Comparison of ENCODE assay signal across 21 mouse cellular contexts in the genomic region with DNA sequence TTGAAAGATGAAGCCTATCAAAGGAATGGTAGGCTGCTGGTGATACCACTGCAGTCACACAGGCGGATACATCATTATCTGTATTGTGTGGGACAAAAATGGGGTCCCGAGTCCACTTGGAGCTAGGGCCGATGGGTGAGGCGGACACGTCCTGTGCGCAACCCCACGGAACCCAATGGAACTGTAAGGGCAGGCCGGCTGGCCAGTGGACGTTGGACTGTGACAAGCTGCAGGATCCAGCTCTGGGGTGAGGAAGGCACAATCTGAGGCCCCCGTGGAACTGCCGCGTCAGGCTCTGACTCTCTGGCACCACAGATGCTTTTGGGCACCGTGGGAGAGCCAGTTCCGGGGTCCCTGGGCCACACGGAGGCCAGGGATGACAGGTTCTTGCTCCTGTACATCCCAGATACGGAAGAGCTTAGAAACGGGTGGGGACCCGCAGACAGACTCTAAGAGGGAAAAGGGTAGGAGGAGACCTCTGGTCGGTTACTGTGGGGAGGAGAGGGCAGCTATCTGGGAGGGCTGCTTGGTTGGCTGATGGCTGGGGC. TPM values are rescaled to one million over a fixed set of nuclear protein-coding genes. Genes with fewer than 3 reads are reported as not detected.
DNase-seq lines count a peak whose midpoint lies in the region; ATAC-seq and TF ChIP-seq lines count a peak whose summit lies in the region.
"Had no signal": no experiment of that assay in that cellular context is flagged by ENCODE, and none has a peak within 500 bp of the region (broad histone marks: within the 10 kb centered on the region; RNA-seq: fewer than 3 reads in every experiment).

No protein-coding gene starts in this region.

- TF ChIP-seq CTCF in kidney, adult 2 months (conservative IDR thresholded peaks at IDR 0.05; ENCODE audit: insufficient read depth, insufficient read length, low read depth, low read length), result no peak

- no peaks in the 10 kb centered on the region for H3K27me3 ChIP-seq in heart, embryonic 12.5 days (replicated peaks)
- no peaks in the 10 kb centered on the region for H3K27me3 ChIP-seq in kidney, embryonic 16.5 days (ENCODE audit: insufficient read depth, low read length)
- no peaks in the 10 kb centered on the region for H3K27me3 ChIP-seq in kidney, adult 2 months (replicated peaks; ENCODE audit: control insufficient read depth, insufficient read depth, low read length)
- no peaks in the 10 kb centered on the region for H3K27me3 ChIP-seq in midbrain, embryonic 16.5 days (ENCODE audit: control insufficient read depth, insufficient read depth, low read depth, low read length)
- H3K27me3 ChIP-seq in midbrain, embryonic 13.5 days, result no peaks in the 10 kb centered on the region
- H3K27me3 ChIP-seq: embryonic facial prominence, embryonic 15.5 days; forebrain, embryonic 13.5 days; intestine, embryonic 15.5 days; kidney, embryonic 15.5 days had no signal

- 0 out of 2 replicates have a peak overlapping the region, but pooled peaks have one; percentile 33 for H3K27ac ChIP-seq in heart, embryonic 12.5 days (ENCODE audit: poor library complexity, severe bottlenecking)
- no peak overlapping the region for H3K27ac ChIP-seq in kidney, embryonic 16.5 days (ENCODE audit: low read length)
- no peak overlapping the region for H3K27ac ChIP-seq in kidney, adult 2 months (ENCODE audit: insufficient read depth, low read depth, low read length)
- no peak overlapping the region for H3K27ac ChIP-seq in midbrain, embryonic 16.5 days (ENCODE audit: low read length)
- no peak overlapping the region for H3K27ac ChIP-seq in midbrain, embryonic 13.5 days
- H3K27ac ChIP-seq: embryonic facial prominence, embryonic 15.5 days; forebrain, embryonic 13.5 days; intestine, embryonic 15.5 days; kidney, embryonic 15.5 days had no signal

- no peak overlapping the region for H3K4me2 ChIP-seq in heart, embryonic 12.5 days
- H3K4me2 ChIP-seq in kidney, embryonic 16.5 days (replicated peaks; ENCODE audit: low read depth, low read length), result no peak overlapping the region
- no peak overlapping the region for H3K4me2 ChIP-seq in midbrain, embryonic 16.5 days (ENCODE audit: low read length)
- H3K4me2 ChIP-seq in midbrain, embryonic 13.5 days (replicated peaks), result no peak overlapping the region
- H3K4me2 ChIP-seq: embryonic facial prominence, embryonic 15.5 days; forebrain, embryonic 13.5 days; intestine, embryonic 15.5 days; kidney, embryonic 15.5 days had no signal

- no peak for TF ChIP-seq POLR2A in kidney, adult 2 months (IDR thresholded peaks at IDR 0.05; ENCODE audit: low read depth, low read length)

- ATAC-seq in heart, embryonic 12.5 days (ENCODE audit: insufficient number of reproducible peaks, low FRiP score), result peak; percentile 55; the same call in 1 of the 2 replicates
- peak; percentile 63 for ATAC-seq in kidney, embryonic 16.5 days (ENCODE audit: low FRiP score, low TSS enrichment)
- ATAC-seq in midbrain, embryonic 16.5 days, result 0 out of 2 replicates have a peak, but pooled peaks have one; percentile 17
- no peak for ATAC-seq in midbrain, embryonic 13.5 days
- ATAC-seq in erythroid progenitor cell, adult 5-6 weeks (replicated peaks; ENCODE audit: low FRiP score, poor library complexity, severe bottlenecking), result no peak
- ATAC-seq: forebrain, embryonic 13.5 days had no signal

- H3K9ac ChIP-seq in heart, embryonic 12.5 days, result no peak overlapping the region
- H3K9ac ChIP-seq in kidney, embryonic 16.5 days (replicated peaks; ENCODE audit: low read length), result no peak overlapping the region
- no peak overlapping the region for H3K9ac ChIP-seq in midbrain, embryonic 16.5 days (ENCODE audit: low read depth, low read length)
- H3K9ac ChIP-seq in midbrain, embryonic 13.5 days (replicated peaks), result no peak overlapping the region
- H3K9ac ChIP-seq: embryonic facial prominence, embryonic 15.5 days; forebrain, embryonic 13.5 days; intestine, embryonic 15.5 days; kidney, embryonic 15.5 days had no signal

- WGBS in heart, embryonic 12.5 days, result 72% methylated on average over 19 of the region's 19 CpGs
- WGBS in kidney, embryonic 16.5 days, result 87% methylated on average over 19 of the region's 19 CpGs
- WGBS in kidney, adult 2 months, result 85% methylated on average over 19 of the region's 19 CpGs
- WGBS in midbrain, embryonic 16.5 days, result 91% methylated on average over 19 of the region's 19 CpGs
- 91% methylated on average over 19 of the region's 19 CpGs for WGBS in midbrain, embryonic 13.5 days

- H3K4me1 ChIP-seq in heart, embryonic 12.5 days (replicated peaks), result no peaks in the 10 kb centered on the region
- no peaks in the 10 kb centered on the region for H3K4me1 ChIP-seq in kidney, embryonic 16.5 days (ENCODE audit: insufficient read depth, low read length)
- no peaks in the 10 kb centered on the region for H3K4me1 ChIP-seq in kidney, adult 2 months (ENCODE audit: control insufficient read depth, insufficient read depth, low read length)
- no peaks in the 10 kb centered on the region for H3K4me1 ChIP-seq in midbrain, embryonic 16.5 days (ENCODE audit: control insufficient read depth, insufficient read depth, low read length)
- H3K4me1 ChIP-seq in midbrain, embryonic 13.5 days (replicated peaks), result no peaks in the 10 kb centered on the region
- H3K4me1 ChIP-seq: embryonic facial prominence, embryonic 15.5 days; forebrain, embryonic 13.5 days; intestine, embryonic 15.5 days; kidney, embryonic 15.5 days had no signal

- H3K9me3 ChIP-seq in heart, embryonic 12.5 days (replicated peaks), result no peaks in the 10 kb centered on the region
- H3K9me3 ChIP-seq in kidney, embryonic 16.5 days (ENCODE audit: low read length), result no peaks in the 10 kb centered on the region
- H3K9me3 ChIP-seq in midbrain, embryonic 16.5 days (replicated peaks; ENCODE audit: control insufficient read depth, low read length, poor library complexity, severe bottlenecking), result no peaks in the 10 kb centered on the region
- no peaks in the 10 kb centered on the region for H3K9me3 ChIP-seq in midbrain, embryonic 13.5 days
- H3K9me3 ChIP-seq: embryonic facial prominence, embryonic 15.5 days; forebrain, embryonic 13.5 days; intestine, embryonic 15.5 days; kidney, embryonic 15.5 days had no signal

- no peak for DNase-seq in heart, postnatal 4 days
- no peak for DNase-seq in kidney, adult 2 months
- DNase-seq: adrenal gland, adult 2 months; B cell, adult 2 months; cerebellum, adult 2 months; cerebellum, postnatal 36 days; gastrocnemius, postnatal 14 days; liver; lung, postnatal 36 days; right cerebral cortex, postnatal 25 days; thymus, adult 2 months had no signal

- no peak overlapping the region for H3K4me3 ChIP-seq in heart, embryonic 12.5 days
- no peak overlapping the region for H3K4me3 ChIP-seq in kidney, embryonic 16.5 days (ENCODE audit: low read length)
- H3K4me3 ChIP-seq in kidney, adult 2 months (ENCODE audit: insufficient read depth, low read depth, low read length), result no peak overlapping the region
- H3K4me3 ChIP-seq in midbrain, embryonic 16.5 days (ENCODE audit: low read depth, low read length), result no peak overlapping the region
- no peak overlapping the region for H3K4me3 ChIP-seq in midbrain, embryonic 13.5 days (replicated peaks)
- H3K4me3 ChIP-seq: embryonic facial prominence, embryonic 15.5 days; forebrain, embryonic 13.5 days; intestine, embryonic 15.5 days; kidney, embryonic 15.5 days; myocyte had no signal

- peaks cover 40% of the 10 kb centered on the region for H3K36me3 ChIP-seq in heart, embryonic 12.5 days
- H3K36me3 ChIP-seq in kidney, embryonic 16.5 days (ENCODE audit: insufficient read depth, low read length), result peaks cover 16% of the 10 kb centered on the region
- H3K36me3 ChIP-seq in kidney, adult 2 months (ENCODE audit: control insufficient read depth, insufficient read depth, low read length), result no peaks in the 10 kb centered on the region; the same call in 1 of the 2 replicates
- peaks cover 6% of the 10 kb centered on the region for H3K36me3 ChIP-seq in midbrain, embryonic 16.5 days (ENCODE audit: control insufficient read depth, insufficient read depth, low read length)
- peaks cover 23% of the 10 kb centered on the region for H3K36me3 ChIP-seq in midbrain, embryonic 13.5 days
- H3K36me3 ChIP-seq: intestine, embryonic 15.5 days had no signal

RNA-seq across cellular contexts. Expression of a gene that starts 36.0 kb away (rescaled TPM):
- polyA plus RNA-seq in heart, embryonic 12.5 days (2016; fragmentation: Nextera tagmentation; extraction: Ambion mirVana), result 687 and 707 TPM in 2 replicates
- total RNA-seq in heart, postnatal 4 days (2021), result 100 to 1,000 TPM; 226 to 231 TPM
- polyA plus RNA-seq in kidney, embryonic 16.5 days (2015; fragmentation: Nextera tagmentation; extraction: Ambion mirVana), result 46.4 and 48.0 TPM in 2 replicates
- polyA plus RNA-seq in kidney, adult 2 months (2012; rRNA removed), result 24.0 and 29.2 TPM in 2 replicates
- polyA plus RNA-seq in midbrain, embryonic 16.5 days (2015; fragmentation: Nextera tagmentation; extraction: Ambion mirVana), result 53.8 and 70.2 TPM in 2 replicates
- polyA plus RNA-seq in midbrain, embryonic 13.5 days (2015; fragmentation: Nextera tagmentation; extraction: Ambion mirVana), result 24.5 and 25.0 TPM in 2 replicates
- total RNA-seq in erythroid progenitor cell, adult 5-6 weeks (2015; ENCODE audit: low replicate concordance), result 25.2 and 49.7 TPM in 2 replicates
- total RNA-seq in erythroid progenitor cell, adult 5-6 weeks (2017; ENCODE audit: low replicate concordance), result 10.9 and 13.2 TPM in 2 replicates

Comparison
In these comparisons a context has a peak if more than half of its experiments do, and no peak if none do; other contexts are left out.
1. ATAC-seq: peak in heart, embryonic 12.5 days (single experiment), kidney, embryonic 16.5 days (single experiment) and midbrain, embryonic 16.5 days (single experiment); none in midbrain, embryonic 13.5 days (single experiment) and erythroid progenitor cell, adult 5-6 weeks (single experiment).